Mouse (Mus musculus): ENCODE measurements around the gene Stum.
"Not testable (repeated sequence)": the region's sequence is repeated elsewhere in the genome, so short reads cannot be mapped to it uniquely, and the experiment has no call there.

The Stum gene

GRCm38 (mm10) chr1:180483399-180484291 is at the start of gene Stum:
Gene Stum (minus strand): TSS chr1:180483504.
- DNase-seq (ENCODE audit: low spot score in 2 of 2), result peak; percentile 67 to 77

GRCm38 (mm10) chr1:180532671-180533070 is 49.4 kb upstream of the Stum start:
- DNase-seq (ENCODE audit: low spot score in 2 of 2), result no peak

GRCm38 (mm10) chr1:180530457-180531263 is 47.4 kb upstream of the Stum start:
- peak; percentile 69 to 73 for DNase-seq (ENCODE audit: low spot score in 2 of 2)

- peak; percentile 66 to 74 for DNase-seq (ENCODE audit: low spot score in 2 of 2)
These were observed 46.5 kb upstream of the Stum start for GRCm38 (mm10) chr1:180529847-180530246.

GRCm38 (mm10) chr1:180525301-180525700 is 42.0 kb upstream of the Stum start:
- no peak for DNase-seq (ENCODE audit: low spot score in 2 of 2)

GRCm38 (mm10) chr1:180523320-180523719 is 40.0 kb upstream of the Stum start:
- DNase-seq (ENCODE audit: low spot score in 2 of 2), result no peak

GRCm38 (mm10) chr1:180520190-180520589 is 36.9 kb upstream of the Stum start:
- no peak for DNase-seq (ENCODE audit: low spot score in 2 of 2)

GRCm38 (mm10) chr1:180519520-180519919 is 36.2 kb upstream of the Stum start:
- DNase-seq (ENCODE audit: low spot score in 2 of 2), result no peak

GRCm38 (mm10) chr1:180518899-180519298 is 35.6 kb upstream of the Stum start:
- DNase-seq (ENCODE audit: low spot score in 2 of 2), result not testable (repeated sequence)

GRCm38 (mm10) chr1:180518412-180518811 is 35.1 kb upstream of the Stum start:
- DNase-seq (ENCODE audit: low spot score in 2 of 2), result no peak

- no peak for DNase-seq (ENCODE audit: low spot score in 2 of 2)
These were observed 34.2 kb upstream of the Stum start for GRCm38 (mm10) chr1:180517390-180518054.

- DNase-seq (ENCODE audit: low spot score in 2 of 2), result peak in 1 of 2 experiments; percentile 24
These were observed 30.8 kb upstream of the Stum start for GRCm38 (mm10) chr1:180514077-180514476.

GRCm38 (mm10) chr1:180510879-180511278 is 27.6 kb upstream of the Stum start:
- DNase-seq (ENCODE audit: low spot score in 2 of 2), result peak; percentile 26 to 48

- DNase-seq (ENCODE audit: low spot score in 2 of 2), result peak; percentile 63 to 64
These were observed 27.1 kb upstream of the Stum start for GRCm38 (mm10) chr1:180510442-180510841.

- DNase-seq (ENCODE audit: low spot score in 2 of 2), result peak; percentile 27 to 35
These were observed 25.4 kb upstream of the Stum start for GRCm38 (mm10) chr1:180508662-180509061.

GRCm38 (mm10) chr1:180507291-180507791 is 24.0 kb upstream of the Stum start:
- no peak for DNase-seq (ENCODE audit: low spot score in 2 of 2)

GRCm38 (mm10) chr1:180506341-180506740 is 23.0 kb upstream of the Stum start:
- no peak for DNase-seq (ENCODE audit: low spot score in 2 of 2)

- DNase-seq (ENCODE audit: low spot score in 2 of 2), result no peak
These were observed 21.6 kb upstream of the Stum start for GRCm38 (mm10) chr1:180504899-180505298.

GRCm38 (mm10) chr1:180503484-180503883 is 20.2 kb upstream of the Stum start:
- DNase-seq (ENCODE audit: low spot score in 2 of 2), result no peak

- no peak for DNase-seq (ENCODE audit: low spot score in 2 of 2)
These were observed 19.3 kb upstream of the Stum start for GRCm38 (mm10) chr1:180502566-180502965.

GRCm38 (mm10) chr1:180500641-180501040 is 17.3 kb upstream of the Stum start:
- DNase-seq (ENCODE audit: low spot score in 2 of 2), result no peak

GRCm38 (mm10) chr1:180500218-180500617 is 16.9 kb upstream of the Stum start:
- peak in 1 of 2 experiments; percentile 38 for DNase-seq (ENCODE audit: low spot score in 2 of 2)

Data from spleen, postnatal 36 days (tissue).